Mouse (Mus musculus) myocyte (in vitro differentiated cells): ENCODE measurements around the gene Mlf2.

Experiments
- MYOG ChIP-seq, 3 experiments: IDR thresholded peaks; one replicate each; pipeline ENCODE4 v1.6.1; 2011; ENCODE audit warnings: control low read depth in 2 of 3, low read depth in 2 of 3, mild to moderate bottlenecking in 2 of 3; ENCODE audit not compliant: insufficient read length in 2 of 3, control insufficient read depth in 1 of 3, insufficient read depth in 1 of 3
- POLR2A ChIP-seq: IDR thresholded peaks from one replicate; pipeline ENCODE4 v1.6.1; 2011; ENCODE audit warnings: low read depth, mild to moderate bottlenecking, control low read depth, moderate library complexity; ENCODE audit not compliant: insufficient read length
- SRF ChIP-seq: IDR thresholded peaks from one replicate; pipeline ENCODE4 v1.6.1; 2011; ENCODE audit warnings: low read depth; ENCODE audit not compliant: control insufficient read depth, insufficient read length
- TCF12 ChIP-seq: IDR thresholded peaks from one replicate; pipeline ENCODE4 v1.6.1; 2011; ENCODE audit warnings: mild to moderate bottlenecking, control low read depth; ENCODE audit not compliant: poor library complexity, insufficient read depth, severe bottlenecking

- TF ChIP-seq SRF (no peak), MYOG (IDR thresholded peaks at IDR 0.05; ENCODE audit: control insufficient read depth in 1 of 3, insufficient read depth in 1 of 3, insufficient read length in 2 of 3, low read depth in 2 of 3) (no peak), POLR2A (peak; percentile 58), TCF12 (no peak)
Observed at GRCm38 (mm10) chr6:124917518-124918330, 13.5 kb upstream of the Mlf2 start.
